Mouse (Mus musculus): Measurements from ENCODE around the gene Caln1.

DNA sequence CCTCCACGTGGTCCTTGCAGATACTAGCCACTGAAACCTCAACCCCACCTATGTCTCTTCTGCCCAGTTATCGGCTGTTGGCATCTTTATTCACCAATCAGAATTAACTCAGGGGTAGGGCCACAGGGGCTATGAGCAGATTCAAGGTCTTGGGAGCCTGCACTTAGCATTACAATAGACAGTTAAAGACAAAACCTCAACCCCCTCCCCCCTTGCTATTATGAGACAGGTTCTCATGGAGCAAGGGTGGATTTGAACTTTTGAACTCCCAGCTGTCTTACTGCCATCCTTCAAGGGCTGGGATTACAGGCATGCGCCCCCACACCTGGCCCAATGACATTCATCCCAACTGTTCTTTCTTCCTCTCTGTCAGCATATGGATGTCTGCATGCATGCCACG lies 6.1 kb upstream of the Caln1 start:
- no peak for TF ChIP-seq CTCF (IDR thresholded peaks at IDR 0.05)
- TF ChIP-seq EP300 (IDR thresholded peaks at IDR 0.05) = no peak
